Mouse (Mus musculus): Measurements from ENCODE around the gene Amer1.
A peak's percentile ranks its signal among the peaks of the same experiment; 100 is the strongest.

The Amer1 gene

DNA sequence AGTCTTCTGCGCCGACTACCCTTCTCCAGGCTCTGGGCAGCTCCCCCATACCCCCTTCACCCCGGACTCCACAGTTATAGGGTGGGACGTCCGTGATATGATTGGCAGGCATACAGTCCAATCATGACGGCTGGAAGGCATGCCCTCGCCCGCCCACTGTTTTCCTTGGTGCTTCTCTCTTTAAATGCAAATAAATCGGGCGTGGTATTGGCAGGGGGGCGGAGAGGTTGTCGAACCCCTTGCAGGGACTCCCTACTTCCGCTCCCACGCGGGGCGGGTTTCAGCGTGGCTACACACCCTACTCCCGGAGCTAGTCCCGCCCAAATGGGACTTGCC, at the start of gene Amer1:
Gene Amer1 (minus strand): TSS at position 97 of the 336 bp plus-strand sequence.
- DNase-seq (ENCODE audit: low spot score): peak; percentile 69

DNA sequence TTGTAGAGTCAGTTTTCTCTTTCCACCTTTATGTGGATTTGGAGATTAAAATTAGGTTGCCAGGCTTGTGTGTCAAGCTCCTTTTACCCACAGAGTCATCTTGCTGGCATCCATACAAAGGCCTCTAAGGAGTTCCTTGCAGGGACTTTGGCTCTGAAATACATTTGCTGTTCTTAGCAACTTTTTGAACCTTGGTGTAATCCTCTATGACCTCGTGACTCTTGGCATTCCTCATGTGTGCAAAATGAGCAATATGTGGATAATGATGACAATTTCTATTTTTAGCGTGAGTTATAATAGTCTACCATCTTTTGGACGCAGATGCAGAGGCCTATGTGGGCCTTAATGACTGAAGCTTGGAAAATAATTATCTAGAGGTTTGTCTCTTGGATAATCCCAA, 12.5 kb upstream of the Amer1 start:
- no peak for DNase-seq (ENCODE audit: low spot score)

DNA sequence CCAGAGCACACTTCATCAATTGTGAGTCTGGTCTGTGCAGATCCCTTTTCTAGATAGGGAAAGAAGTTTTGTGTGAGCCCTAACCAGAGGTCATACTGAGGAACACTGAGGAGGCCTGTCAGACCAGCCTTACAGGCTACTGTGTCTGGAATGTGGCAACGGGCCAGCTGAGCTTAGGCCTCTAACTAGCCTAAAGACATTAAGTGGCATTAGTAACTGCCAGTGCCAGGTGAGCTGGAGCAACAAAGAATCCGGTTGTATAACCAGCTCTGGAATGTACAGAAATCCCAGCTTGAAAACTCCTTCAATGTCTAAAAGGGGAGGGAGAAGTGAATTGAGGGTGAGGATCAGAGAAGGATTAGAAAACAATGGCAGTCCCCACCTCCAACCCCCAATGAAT, 1.2 kb upstream of the Amer1 start:
- no peak for DNase-seq (ENCODE audit: low spot score)

DNA sequence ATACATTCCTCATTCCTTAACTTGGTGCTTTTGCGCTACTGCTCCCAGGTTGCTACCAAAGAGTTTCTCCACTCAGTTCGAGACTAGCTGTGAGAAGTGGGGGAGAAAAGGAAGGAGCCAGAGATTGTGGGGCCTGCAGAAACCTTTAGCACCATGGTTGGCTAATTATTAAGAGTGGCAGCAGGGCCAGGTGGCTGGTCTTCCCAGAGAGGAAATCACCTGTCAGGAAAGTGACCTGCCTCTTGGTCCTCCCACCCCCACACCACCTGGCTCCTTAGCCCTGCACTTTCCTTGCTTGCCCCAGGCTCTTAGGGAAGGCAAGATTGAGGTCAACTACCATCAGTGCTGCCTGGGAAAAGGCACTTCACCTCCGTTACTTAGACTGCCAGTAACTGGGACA, 469 bp upstream of the Amer1 start:
- DNase-seq (ENCODE audit: low spot score): no peak

GRCm38 (mm10) chrX:95443898-95444775, 535 bp downstream of the Amer1 start:
- DNase-seq (ENCODE audit: low spot score): peak; percentile 17

GRCm38 (mm10) chrX:95443390-95443789, 1.3 kb downstream of the Amer1 start:
- no peak for DNase-seq (ENCODE audit: low spot score)

GRCm38 (mm10) chrX:95442261-95442660, 2.4 kb downstream of the Amer1 start:
- DNase-seq (ENCODE audit: low spot score): no peak

DNA sequence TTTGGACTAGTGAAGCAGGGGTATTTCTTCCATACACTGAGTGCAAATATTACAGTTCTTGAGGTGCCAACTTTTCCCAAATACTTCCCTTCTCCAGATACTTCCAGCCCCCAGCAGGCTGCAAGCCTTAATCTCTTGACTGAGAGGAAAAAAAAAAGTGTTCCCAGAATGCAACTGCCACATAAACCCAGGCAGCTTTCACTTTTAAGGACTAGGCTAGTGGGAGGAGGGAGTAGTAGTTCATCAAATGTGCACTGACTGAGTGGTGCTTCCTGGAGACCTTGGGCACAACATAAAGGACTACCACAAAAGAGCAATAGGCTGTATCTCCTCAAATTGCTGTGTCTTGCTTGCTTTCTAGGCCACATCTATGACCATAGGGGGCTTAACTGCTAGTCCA, 3.4 kb downstream of the Amer1 start:
- no peak for DNase-seq (ENCODE audit: low spot score)

DNA sequence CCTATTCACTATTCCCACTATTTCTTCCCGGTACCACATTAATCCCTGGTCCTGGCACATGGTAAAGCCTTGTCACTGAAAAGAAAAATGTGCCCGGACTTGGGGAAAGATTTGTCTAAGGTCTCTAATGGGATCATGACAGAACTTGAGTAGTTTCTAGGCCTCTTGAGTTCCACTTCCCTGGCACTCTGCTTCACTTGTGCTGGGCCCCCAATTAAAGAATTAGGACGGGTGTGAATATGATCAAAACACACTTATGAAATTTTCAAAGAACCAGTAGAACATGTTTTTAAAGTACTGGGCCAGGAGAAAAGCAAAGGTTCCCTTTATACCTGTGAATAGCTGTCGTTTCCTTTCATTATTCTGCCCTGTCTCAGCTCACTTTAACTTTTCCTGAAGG, 6.2 kb downstream of the Amer1 start:
- no peak for DNase-seq (ENCODE audit: low spot score)

DNA sequence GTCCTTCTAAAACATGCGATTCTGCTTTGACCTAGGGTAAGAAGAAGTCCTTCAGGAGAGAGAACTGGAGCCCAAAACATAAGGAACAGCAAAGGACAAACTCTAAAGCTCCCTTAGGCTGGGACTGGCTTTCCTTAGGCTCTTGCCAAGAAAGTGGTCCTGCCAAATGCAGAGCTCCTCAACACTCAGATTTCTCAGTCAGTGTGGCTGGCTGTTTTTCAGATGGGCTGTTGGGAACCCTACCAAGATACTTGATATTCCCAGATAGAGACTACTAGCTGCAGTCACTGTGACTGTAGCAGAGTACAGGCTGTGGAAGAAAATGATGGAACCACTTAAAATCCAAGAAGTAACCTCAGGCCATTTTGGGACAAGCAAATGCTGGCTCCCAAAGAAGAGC, 7.4 kb downstream of the Amer1 start:
- no peak for DNase-seq (ENCODE audit: low spot score)

DNA sequence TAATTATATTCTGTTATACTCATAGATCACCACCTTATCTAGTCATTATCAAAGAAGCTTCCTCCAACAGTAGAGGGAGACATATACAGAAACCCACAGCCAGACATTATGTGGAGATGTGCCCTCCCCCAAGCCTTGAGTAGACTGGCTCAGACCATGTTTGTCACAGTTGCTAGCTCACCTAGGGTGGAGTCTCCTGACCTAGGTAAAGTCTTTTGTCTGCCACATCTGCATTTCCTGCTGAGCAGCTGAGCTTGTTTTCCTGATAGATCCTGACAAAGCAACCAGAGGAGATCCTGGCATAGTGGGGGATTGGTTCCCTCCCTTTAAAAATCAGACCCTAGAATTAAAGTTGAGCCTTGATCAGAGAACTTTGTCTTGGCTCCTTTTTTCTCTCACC, 71.6 kb downstream of the Amer1 start:
- DNase-seq (ENCODE audit: low spot score): no peak
